Mouse (Mus musculus) kidney, embryonic 16.5 days (tissue): ENCODE data around the gene Skp1a. TPM values are rescaled to one million over a fixed set of nuclear protein-coding genes. Genes with fewer than 3 reads are reported as not detected.

Experiments used
- ATAC-seq: fragments of 200-750 bp; cut with Nextera tagmentation; 2 replicates; pipeline ENCODE4 v1.8.0; 2017; ENCODE audit warnings: moderate TSS enrichment; ENCODE audit not compliant: low FRiP score, low TSS enrichment
- H3K27ac ChIP-seq: fragments of 300-500 bp; sonication (generic); 2 replicates; pipeline ENCODE4 v1.5.1; 2014; ENCODE audit warnings: low read length
- H3K27me3 ChIP-seq: fragments of 300-500 bp; sonication (generic); 2 replicates; pipeline ENCODE4 v1.6.1; 2014; ENCODE audit warnings: low read length, control low read depth, mixed read lengths; ENCODE audit not compliant: insufficient read depth
- H3K36me3 ChIP-seq: fragments of 300-500 bp; sonication (generic); 2 replicates; pipeline ENCODE4 v1.6.1; 2014; ENCODE audit warnings: low read length, control low read depth, mixed read lengths; ENCODE audit not compliant: insufficient read depth
- H3K4me1 ChIP-seq: fragments of 300-500 bp; sonication (generic); 2 replicates; pipeline ENCODE4 v1.6.1; 2014; ENCODE audit warnings: low read length, control low read depth, mixed read lengths; ENCODE audit not compliant: insufficient read depth
- H3K4me2 ChIP-seq: fragments of 300-500 bp; sonication (generic); replicated peaks from 2 replicates; pipeline ENCODE4 v1.6.1; 2014; ENCODE audit warnings: low read depth, low read length
- H3K4me3 ChIP-seq: fragments of 300-500 bp; sonication (generic); 2 replicates; pipeline ENCODE4 v1.5.1; 2014; ENCODE audit warnings: mild to moderate bottlenecking, low read length
- H3K9ac ChIP-seq: fragments of 300-500 bp; sonication (generic); replicated peaks from 2 replicates; pipeline ENCODE4 v1.6.1; 2014; ENCODE audit warnings: low read length
- H3K9me3 ChIP-seq: fragments of 300-500 bp; sonication (generic); 2 replicates; pipeline ENCODE4 v1.6.1; 2016; ENCODE audit warnings: low read length, control low read depth
- WGBS: fragments of 180-500 bp; shearing (Covaris S2); extraction: QIAGEN DNeasy Blood & Tissue Kit; methylation state at CpG from one replicate; pipeline ENCODE4 v1.1.7; 2014; 5-methylcytosine and 5-hydroxymethylcytosine counted together
- polyA plus RNA-seq: library from polyadenylated mRNA; unstranded; fragments of >200 nt; fragmentation: Nextera tagmentation; extraction: Ambion mirVana; gene quantifications from 2 replicates; pipeline ENCODE4 v1.2.1, GENCODE M21; 2015

Gene Skp1a
- polyA plus RNA-seq, 1 experiment from 2014 or later, result 742 TPM

- WGBS, result 92% methylated on average over 5 of the region's 5 CpGs
- no peak for ATAC-seq
- Histone ChIP-seq H3K27me3 (no peaks in the 10 kb centered on the region), H3K27ac (no peak overlapping the region), H3K9me3 (no peaks in the 10 kb centered on the region), H3K9ac (no peak overlapping the region), H3K4me1 (peaks cover 23% of the 10 kb centered on the region; the same call in 1 of the 2 replicates), H3K4me2 (no peak overlapping the region), H3K4me3 (no peak overlapping the region), H3K36me3 (no peaks in the 10 kb centered on the region)
These were observed 35.5 kb downstream of the Skp1a start for GRCm38 (mm10) chr11:52267271-52267670.

DNA sequence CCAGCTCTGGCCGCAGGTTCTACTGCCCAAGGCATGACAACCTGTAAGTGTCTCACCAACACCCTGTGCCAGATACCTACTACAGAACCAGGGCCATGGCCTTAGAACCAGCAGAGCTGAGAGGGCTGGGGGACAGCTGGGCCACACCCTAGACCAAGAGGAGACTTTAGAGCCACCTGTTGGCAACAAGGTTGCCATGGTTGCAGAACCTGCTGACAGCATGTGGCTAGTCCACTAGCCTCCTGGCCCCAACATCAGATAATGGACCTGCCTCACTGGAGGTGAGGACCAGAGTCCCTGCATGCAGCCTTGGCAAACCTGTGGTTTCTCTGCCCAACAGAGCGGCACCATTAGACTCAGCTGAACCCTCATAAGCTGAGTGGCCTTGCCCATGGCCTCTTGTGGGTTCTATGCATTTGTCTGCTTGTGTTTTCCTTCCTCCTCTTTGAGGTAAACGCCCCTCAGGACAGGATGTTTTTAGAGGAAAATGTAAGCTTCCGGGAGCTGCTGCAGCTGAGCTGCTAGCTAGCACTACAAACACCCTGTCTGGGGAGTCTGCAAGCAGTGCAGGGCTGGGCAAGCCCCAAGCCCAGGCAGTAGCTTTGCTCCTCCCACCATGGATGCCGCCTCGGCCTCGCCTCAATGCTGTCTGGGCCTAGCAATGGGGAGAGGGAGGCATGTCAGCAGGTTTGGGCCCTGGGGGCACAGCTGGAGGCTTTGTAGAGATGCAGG, 36.5 kb downstream of the Skp1a start:
- Histone ChIP-seq H3K36me3 (no peaks in the 10 kb centered on the region), H3K27ac (peak overlapping the region; percentile 27; the same call in 1 of the 2 replicates), H3K4me1 (peaks cover 32% of the 10 kb centered on the region; the same call in 1 of the 2 replicates), H3K4me2 (no peak overlapping the region), H3K27me3 (no peaks in the 10 kb centered on the region), H3K9me3 (no peaks in the 10 kb centered on the region), H3K9ac (no peak overlapping the region), H3K4me3 (no peak overlapping the region)
- 51% methylated on average over 7 of the region's 7 CpGs for WGBS
- peak; percentile 52; the same call in 1 of the 2 replicates for ATAC-seq

DNA sequence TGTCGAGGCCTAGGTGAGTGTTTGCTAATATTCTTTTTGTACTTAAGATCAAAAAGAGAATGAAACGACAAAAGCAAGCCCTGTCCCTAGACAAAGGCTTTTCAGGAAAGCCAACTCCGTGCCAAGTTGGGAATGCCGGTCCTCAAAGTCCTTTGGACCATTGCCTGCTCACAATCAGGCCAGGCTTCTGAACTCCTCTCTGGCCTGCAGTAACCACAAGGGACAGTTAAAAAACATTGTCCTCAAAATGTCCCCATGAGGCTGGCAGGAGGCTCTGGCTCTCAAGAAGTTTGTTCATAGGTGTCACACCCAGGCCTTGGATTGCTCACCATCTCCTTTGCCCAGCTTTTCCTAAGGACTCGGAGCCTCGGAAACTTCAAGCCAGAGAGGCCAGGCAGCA, 38.0 kb downstream of the Skp1a start:
- 89% methylated on average over 6 of the region's 6 CpGs for WGBS
- H3K36me3 ChIP-seq, result no peaks in the 10 kb centered on the region
- no peak for ATAC-seq
- no peaks in the 10 kb centered on the region for H3K9me3 ChIP-seq
- H3K4me1 ChIP-seq, result peaks cover 34% of the 10 kb centered on the region
- H3K27ac ChIP-seq, result no peak overlapping the region
- H3K9ac ChIP-seq, result no peak overlapping the region
- no peak overlapping the region for H3K4me3 ChIP-seq
- no peaks in the 10 kb centered on the region for H3K27me3 ChIP-seq
- no peak overlapping the region for H3K4me2 ChIP-seq

GRCm38 (mm10) chr11:52271765-52272495, 40.1 kb downstream of the Skp1a start:
- no peaks in the 10 kb centered on the region for H3K9me3 ChIP-seq
- peaks cover 32% of the 10 kb centered on the region for H3K4me1 ChIP-seq
- no peak for ATAC-seq
- H3K9ac ChIP-seq, result 0 out of 2 replicates have a peak overlapping the region, but pooled peaks have one; percentile 34
- no peak overlapping the region for H3K4me3 ChIP-seq
- H3K4me2 ChIP-seq, result no peak overlapping the region
- H3K27ac ChIP-seq, result no peak overlapping the region
- H3K36me3 ChIP-seq, result no peaks in the 10 kb centered on the region
- WGBS, result 65% methylated on average over 8 of the region's 8 CpGs
- no peaks in the 10 kb centered on the region for H3K27me3 ChIP-seq

DNA sequence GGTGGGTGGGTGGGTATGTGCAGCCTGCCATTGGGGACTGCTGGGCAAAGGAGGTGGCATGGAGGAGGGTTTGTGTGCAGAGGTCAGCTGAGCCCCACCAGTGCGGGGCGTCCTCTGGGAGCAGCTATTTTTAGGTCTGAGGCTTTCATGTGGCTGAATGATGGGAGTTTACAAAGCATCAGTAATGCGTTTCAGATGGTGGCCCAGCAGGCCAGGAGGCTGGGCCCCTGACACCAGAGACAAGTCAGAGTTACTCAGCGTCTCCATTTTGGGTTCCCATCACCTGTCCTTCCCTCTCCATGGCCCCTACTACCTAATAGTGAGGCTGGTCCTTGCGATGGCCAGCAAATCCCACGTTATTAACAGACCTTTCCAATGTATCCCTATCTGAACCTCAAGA, 40.8 kb downstream of the Skp1a start:
- Histone ChIP-seq H3K4me3 (no peak overlapping the region), H3K27ac (0 out of 2 replicates have a peak overlapping the region, but pooled peaks have one; percentile 17), H3K27me3 (no peaks in the 10 kb centered on the region), H3K9me3 (no peaks in the 10 kb centered on the region), H3K9ac (no peak overlapping the region), H3K4me2 (no peak overlapping the region), H3K4me1 (peaks cover 32% of the 10 kb centered on the region), H3K36me3 (no peaks in the 10 kb centered on the region)
- 62% methylated on average over 6 of the region's 6 CpGs for WGBS
- no peak for ATAC-seq

DNA sequence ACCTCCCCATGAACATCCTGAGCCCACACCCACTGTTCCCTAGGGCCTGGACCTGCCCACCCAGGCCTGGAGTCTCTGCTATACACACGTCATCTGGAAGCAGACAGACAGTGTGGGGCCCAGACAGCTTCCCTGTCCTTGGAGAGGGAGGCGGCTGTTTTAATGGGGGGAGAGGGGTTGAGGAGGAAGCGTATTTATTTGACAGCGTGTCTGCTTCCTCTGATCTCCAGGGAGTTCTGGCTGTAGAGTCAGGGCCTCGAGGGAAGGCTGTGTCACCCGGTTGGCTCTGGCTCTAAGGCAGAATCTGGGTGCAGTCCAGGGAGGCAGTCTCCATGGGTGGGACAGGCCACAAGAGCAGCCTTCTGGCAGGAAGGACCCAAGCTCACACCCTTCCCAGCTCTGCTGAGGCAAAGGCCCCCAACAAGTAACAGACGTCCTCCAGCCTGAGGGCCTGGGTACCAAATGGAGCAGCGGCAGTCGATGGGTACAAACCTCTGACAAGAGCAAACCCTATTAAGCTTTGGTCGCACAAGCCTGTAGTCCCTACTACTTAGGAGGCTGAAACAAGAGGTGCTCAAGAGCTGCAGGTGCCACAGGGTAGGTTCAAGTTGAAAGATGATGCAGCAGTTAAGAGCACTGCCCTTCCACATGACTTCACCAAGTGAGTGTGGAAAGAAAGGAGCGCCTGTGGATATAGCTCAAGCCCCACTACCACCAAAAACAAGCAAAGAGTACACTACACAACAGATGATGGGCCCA, 41.6 kb downstream of the Skp1a start:
- Histone ChIP-seq H3K9me3 (no peaks in the 10 kb centered on the region), H3K4me3 (no peak overlapping the region), H3K9ac (no peak overlapping the region), H3K36me3 (no peaks in the 10 kb centered on the region), H3K4me2 (no peak overlapping the region), H3K4me1 (peaks cover 25% of the 10 kb centered on the region), H3K27me3 (no peaks in the 10 kb centered on the region), H3K27ac (no peak overlapping the region)
- 62% methylated on average over 11 of the region's 11 CpGs for WGBS
- ATAC-seq, result peak; percentile 33; the same call in 1 of the 2 replicates

- Histone ChIP-seq H3K9me3 (no peaks in the 10 kb centered on the region), H3K27ac (no peak overlapping the region), H3K9ac (no peak overlapping the region), H3K4me2 (no peak overlapping the region), H3K4me1 (peaks cover 21% of the 10 kb centered on the region; the same call in 1 of the 2 replicates), H3K4me3 (no peak overlapping the region), H3K36me3 (no peaks in the 10 kb centered on the region), H3K27me3 (no peaks in the 10 kb centered on the region)
- 86% methylated on average over 4 of the region's 4 CpGs for WGBS
- no peak for ATAC-seq
These were observed 42.1 kb downstream of the Skp1a start for GRCm38 (mm10) chr11:52273942-52274330.

DNA sequence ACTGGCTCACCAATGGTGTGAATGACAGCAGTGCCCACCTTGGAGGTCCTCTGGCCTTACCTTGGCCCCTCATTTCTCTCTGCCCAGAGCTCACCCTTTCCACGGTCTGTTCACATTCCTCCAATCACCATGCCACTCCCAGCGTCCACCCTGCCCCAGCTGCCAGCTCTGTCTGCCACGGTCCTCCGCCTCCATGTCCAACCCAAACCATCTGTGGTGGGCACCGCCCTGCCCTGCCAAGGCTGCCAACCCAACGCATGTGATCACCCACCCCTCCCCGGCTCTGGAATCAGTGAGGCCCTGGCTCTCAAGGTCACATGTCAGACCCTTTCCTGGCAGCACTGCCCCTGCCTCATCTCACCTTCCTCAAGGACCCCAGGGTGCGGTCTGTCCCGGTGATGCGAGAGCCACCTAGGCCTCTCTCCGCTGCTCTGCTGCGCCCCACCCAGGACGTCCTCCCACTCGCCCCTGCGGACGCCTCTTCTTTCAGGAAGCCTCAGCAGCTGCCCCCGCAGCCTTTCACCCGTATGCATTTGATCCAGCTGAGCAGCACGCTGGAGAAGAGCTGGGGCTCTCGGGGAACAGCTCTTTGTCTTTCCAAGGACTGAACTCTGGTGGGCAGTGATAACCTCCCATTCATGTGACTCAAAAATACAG, 42.8 kb downstream of the Skp1a start:
- H3K36me3 ChIP-seq, result no peaks in the 10 kb centered on the region
- no peak overlapping the region for H3K4me2 ChIP-seq
- H3K27me3 ChIP-seq, result no peaks in the 10 kb centered on the region
- H3K4me1 ChIP-seq, result peaks cover 21% of the 10 kb centered on the region; the same call in 1 of the 2 replicates
- ATAC-seq, result 0 out of 2 replicates have a peak, but pooled peaks have one; percentile 28
- H3K9me3 ChIP-seq, result no peaks in the 10 kb centered on the region
- H3K9ac ChIP-seq, result no peak overlapping the region
- 62% methylated on average over 20 of the region's 20 CpGs for whole genome bisulfite sequencing
- H3K4me3 ChIP-seq, result no peak overlapping the region
- H3K27ac ChIP-seq, result no peak overlapping the region

DNA sequence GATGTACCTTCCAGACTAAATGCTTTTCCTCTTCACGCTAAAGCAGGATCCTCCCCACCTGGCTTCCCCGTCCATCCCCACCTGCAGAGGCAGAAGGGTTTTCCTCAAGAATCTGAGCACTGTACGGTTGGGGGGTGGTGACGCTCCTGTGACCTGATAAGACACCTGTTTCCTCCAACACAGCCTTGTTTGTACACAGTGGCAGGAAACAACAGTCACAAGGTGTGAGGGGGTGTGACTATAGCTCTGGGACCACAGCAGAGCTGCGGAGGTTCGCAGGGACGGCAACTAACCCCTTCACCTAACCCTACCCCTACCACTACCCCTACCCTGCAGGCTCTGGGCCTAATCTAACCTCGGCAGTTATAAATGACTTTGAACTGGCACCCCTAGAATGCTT, 43.6 kb downstream of the Skp1a start:
- 76% methylated on average over 8 of the region's 8 CpGs for WGBS
- Histone ChIP-seq H3K4me1 (peaks cover 21% of the 10 kb centered on the region; the same call in 1 of the 2 replicates), H3K27ac (no peak overlapping the region), H3K36me3 (no peaks in the 10 kb centered on the region), H3K27me3 (no peaks in the 10 kb centered on the region), H3K4me2 (no peak overlapping the region), H3K9me3 (no peaks in the 10 kb centered on the region), H3K9ac (no peak overlapping the region), H3K4me3 (no peak overlapping the region)
- no peak for ATAC-seq
